Mouse (Mus musculus): ENCODE measurements around the gene Utp6. TPM values are rescaled to one million over a fixed set of nuclear protein-coding genes. Genes with fewer than 3 reads are reported as not detected.

Gene Utp6
- total RNA-seq, 2 experiments from 2014 or later, result 25.3 to 32.0 TPM

DNA sequence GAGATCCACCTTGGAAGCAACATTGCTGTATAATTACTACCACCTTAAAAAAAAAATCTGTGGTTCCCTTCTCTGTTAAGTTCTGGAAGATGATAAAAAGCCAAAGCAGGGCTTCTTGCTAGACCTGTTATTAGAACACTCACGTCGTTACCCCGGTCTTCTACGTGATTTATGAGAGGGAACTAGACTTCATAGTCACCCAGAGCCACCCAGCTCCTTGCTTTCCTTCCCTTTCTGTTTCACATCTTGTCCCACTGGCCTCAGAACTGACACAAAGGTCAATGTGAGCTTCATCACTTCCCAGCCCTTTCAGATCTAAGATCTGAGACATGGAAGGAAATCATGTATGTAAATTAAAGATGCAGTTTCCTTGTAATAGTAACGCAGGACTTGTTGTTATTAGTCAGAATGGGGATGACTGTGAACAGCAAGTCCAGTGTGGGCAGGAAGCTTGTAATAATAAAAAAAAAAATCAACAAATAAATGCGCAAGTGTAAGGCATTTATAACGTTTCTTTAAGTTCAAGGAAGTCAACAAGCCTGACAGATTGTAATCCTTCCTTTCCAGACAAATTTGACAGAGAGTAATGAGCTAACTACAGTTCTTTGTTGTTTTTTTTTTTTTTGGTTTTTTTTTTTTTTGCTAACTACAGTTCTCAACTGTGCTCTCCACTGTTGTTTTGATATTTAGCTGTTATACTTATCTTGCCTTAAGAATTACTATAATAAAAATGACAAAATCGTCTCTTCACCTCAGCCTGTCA, 1.2 kb upstream of the Utp6 start:
- no peak for DNase-seq (ENCODE audit: low spot score in 2 of 2)
- intact Hi-C loops (cut with DNase I), result no loop called here

DNA sequence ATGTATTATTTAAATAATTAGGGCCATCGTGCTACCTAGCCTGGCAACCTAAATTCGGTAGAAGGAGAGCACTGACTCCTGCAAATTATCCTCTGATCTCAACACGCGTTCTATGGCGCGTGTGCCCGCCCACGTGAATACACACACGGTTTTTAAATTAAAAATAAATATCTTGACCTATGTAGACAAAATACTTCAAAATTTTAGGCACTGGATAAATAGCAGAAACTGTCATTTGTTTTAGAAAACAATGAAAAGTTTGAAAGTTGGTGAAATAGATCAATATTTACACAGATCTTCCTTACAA, 640 bp upstream of the Utp6 start:
- intact Hi-C loops (cut with DNase I), result no loop called here
- DNase-seq (ENCODE audit: low spot score in 2 of 2), result no peak

DNA sequence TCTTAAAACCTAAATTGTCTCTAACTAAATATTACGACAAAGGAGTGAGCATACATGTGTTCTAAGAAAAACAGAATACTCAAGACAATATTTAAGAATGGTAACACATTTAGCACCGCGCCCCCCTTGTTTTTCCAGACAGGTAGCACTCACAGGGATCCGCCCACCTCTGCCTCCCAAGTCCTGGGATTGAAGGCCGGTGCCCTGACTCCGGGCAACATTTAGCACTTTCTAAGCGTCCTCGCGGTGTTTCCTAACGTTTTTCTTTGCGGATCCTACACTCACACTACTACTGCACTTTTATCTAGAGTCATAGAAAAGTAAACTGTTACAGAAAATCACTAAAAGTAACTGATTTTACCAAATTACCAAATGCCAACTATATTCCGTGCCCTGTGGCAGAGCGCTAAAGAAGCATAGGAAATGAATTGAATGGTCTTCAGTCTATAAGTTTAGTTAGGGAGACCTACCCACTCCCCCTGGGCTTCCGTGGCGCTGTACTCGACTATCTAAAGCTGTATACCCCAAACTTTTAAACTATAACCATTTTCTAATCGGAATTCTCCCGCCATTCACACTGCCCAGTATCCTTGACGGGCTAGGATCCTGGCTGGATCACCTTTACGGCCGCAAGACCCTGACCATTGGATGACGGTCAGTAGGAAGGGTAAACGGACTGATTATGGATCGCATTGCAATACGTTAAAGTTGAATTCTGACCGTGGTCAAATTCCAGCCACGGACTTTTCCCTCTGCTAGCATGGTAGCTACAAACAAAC, 655 bp downstream of the Utp6 start:
- intact Hi-C loops (cut with DNase I), result no loop called here
- DNase-seq (ENCODE audit: low spot score in 2 of 2), result no peak

DNA sequence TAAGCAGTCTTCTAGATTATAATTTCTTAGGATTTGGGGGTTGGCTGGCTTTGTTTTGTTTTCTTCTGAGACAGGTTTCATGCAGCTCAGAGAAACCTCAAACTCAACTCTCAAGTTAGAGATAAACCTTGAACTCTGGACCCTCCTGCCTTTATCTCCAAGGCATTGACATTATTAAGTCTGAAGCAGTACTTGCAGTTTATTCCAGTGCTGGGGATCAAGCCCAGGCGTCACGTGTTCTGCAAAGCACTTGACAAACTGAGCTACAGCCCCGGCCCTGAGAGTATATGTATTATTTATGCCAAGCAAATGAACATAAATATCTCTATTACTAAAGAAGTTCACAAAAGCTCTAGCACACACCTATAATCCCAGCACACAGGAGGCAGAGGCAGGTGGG, 14.9 kb downstream of the Utp6 start:
- intact Hi-C loops (cut with DNase I), result no loop called here
- DNase-seq (ENCODE audit: low spot score in 2 of 2), result no peak

DNA sequence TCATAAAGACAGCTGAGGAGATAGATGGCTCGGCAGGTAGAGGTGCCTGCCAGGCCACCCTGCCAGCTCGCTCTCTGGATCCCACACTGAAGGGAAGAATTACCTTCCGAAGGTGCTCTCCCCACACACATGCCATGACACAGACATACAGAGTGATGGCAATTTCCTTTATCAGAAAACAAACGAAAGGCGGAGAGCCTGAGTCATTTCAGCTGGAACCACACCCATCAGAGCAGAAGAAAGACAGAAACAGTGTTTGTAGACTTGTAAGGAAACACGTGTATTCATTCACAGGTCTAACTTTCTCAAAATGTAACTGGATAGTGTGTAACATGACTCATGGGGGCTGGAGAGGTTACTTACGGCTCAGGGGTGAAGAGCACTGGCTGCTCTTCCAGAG, 18.6 kb downstream of the Utp6 start:
- intact Hi-C loops (cut with DNase I), result no loop called here
- no peak for DNase-seq (ENCODE audit: low spot score in 2 of 2)

DNA sequence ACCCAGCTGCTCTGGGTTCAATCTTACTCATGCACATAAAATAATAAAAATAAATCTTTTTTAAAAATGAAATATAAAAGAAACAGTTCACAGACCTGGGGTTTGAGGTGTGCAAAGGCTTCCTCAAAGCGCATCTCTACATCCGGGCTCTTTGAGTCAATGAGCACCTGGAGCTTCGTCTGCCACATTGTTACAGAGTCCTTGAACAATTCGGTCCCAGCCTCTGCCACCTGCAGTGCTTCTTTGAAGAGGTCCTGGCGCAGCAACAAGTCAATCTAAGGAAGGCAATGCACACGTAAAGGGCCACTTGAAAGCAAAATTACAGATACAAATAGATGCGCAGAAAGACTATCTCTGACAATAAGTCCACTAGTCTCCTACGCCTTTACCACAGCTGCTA, 19.1 kb downstream of the Utp6 start:
- intact Hi-C loops (cut with DNase I), result no loop called here
- no peak for DNase-seq (ENCODE audit: low spot score in 2 of 2)

DNA sequence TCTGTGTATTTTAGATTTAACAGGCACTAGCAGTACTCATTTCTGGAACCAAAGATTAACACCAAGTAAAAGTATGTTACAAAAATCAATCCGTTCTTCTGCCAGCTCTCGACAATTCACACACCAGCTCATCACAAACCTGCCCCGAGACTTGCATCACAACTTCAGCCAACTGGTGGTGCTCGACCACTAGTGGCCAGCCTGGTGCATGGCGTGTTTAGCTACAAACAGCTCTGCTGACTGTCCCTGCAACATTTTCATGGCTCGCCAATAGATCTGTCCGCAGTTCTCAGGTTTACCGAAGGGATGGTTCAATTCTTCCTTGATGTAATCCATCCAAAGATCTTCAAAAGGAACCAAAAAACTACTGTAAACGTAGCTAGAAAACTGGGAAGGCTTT, 26.4 kb downstream of the Utp6 start:
- no peak for DNase-seq (ENCODE audit: low spot score in 2 of 2)
- intact Hi-C loops (cut with DNase I), result no loop called here

DNA sequence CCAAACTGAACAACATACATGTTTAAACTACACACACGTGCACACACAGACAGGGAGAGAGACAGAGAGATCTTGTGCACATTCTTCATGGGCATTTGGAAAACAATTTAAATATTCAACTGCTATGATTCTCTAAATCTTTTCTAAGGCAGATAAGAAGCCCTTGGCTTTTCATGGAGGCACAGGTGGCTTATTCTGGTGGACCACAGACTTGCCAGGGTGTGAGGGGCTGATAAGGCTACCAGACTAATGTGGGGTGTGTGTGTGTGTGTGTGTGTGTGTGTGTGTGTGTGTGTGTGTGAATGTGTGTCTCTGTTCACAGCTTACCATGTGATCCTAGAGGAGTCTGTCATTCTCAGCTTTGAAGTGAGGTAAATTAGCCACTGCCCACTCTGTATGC, 39.4 kb downstream of the Utp6 start:
- DNase-seq (ENCODE audit: low spot score in 2 of 2), result no peak
- intact Hi-C loops (cut with DNase I), result loop anchor here (5.0 kb wide), 1 partner anchor 295 kb away; no protein-coding TSS in a partner anchor

DNA sequence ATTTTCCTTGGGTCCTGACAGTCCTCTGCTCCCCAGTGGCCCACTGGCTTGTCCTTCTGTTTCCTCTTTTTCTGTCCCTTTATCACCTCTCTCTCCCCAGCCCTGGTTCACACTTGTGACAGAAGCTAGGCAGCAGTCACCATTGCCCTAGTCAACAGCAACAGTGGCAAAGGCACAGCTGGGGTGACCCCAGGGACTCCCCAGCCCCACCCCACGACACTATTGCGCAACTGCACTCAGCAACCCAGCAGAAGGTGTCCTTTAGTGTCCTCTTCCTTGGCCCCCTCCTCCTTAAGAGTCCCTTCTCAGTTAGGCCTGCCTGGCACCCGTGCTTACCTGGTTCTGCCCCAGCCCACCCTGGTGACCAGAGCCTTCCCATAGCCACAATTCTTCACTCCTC, 40.0 kb downstream of the Utp6 start:
- DNase-seq (ENCODE audit: low spot score in 2 of 2), result no peak
- intact Hi-C loops (cut with DNase I), result loop anchor here (5.0 kb wide), 1 partner anchor 295 kb away; no protein-coding TSS in a partner anchor

DNA sequence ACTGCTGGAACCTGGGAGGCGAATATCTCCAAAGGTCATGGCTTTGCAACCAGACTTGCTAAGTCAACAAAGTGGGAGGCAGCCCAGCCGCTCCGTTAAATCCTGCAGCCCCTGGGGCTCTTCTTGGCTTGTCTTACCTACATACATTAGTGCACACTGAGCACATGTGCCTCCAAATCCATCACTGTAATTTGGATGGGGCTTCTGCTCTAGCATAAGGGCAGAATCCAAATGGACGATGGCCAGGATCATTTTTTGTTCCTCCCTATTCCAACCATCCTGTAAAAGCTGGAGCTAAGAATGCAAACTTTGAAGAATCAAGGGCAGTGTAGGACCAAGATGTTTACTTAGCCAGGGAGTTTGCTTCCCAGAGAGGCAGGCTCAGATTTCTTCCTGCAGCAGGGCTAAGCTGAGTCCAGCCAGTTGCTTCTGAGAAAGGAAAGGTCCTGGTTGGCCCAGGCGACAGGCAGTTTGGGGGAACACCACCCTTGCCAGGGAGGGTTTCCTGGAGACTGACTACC, 41.6 kb downstream of the Utp6 start:
- DNase-seq (ENCODE audit: low spot score in 2 of 2), result no peak
- intact Hi-C loops (cut with DNase I), result loop anchor here (2.0 to 5.0 kb wide), 3 partner anchors 210 to 336 kb away; no protein-coding TSS in a partner anchor

DNA sequence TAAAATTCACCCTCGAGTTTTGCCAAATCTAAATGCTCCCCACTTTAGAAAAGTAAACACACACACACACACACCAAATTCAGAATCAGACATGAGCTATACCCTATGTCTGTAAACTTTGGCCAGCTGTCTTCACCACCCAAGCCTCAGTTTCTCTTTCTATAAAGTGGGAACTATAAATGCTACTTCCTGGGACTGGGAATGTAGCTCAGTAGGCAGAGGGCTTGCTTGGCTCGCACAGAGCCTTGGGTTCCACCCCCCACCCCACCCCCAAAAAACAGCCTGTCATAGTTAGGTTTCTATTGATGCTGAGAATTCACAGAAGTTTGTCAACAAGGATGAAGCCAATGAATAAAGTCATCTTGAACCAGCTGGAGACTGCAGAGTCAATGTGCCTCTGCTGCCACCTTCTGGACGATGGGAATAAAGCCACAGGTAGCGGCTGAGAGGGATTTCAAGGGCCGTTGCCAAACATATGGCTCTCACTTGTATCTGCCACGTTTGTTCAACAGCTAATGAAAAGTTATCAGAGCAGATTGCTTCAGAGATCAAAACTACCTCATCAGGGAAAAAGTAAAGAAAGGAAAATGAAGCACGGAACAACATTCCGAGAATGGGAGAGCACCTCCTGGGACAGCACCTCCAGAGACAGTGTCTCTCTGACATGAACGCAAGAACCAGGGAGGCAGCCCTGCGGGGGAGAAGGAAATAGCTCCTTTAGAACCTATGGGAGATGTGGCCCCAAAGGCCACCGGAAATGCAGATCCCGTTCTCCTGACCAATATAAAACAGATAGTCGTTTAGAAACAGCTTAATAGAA, 42.3 kb downstream of the Utp6 start:
- intact Hi-C loops (cut with DNase I), result loop anchor here (2.0 to 5.0 kb wide), 3 partner anchors 209 to 335 kb away; no protein-coding TSS in a partner anchor
- DNase-seq (ENCODE audit: low spot score in 2 of 2), result peak; percentile 83 to 87

DNA sequence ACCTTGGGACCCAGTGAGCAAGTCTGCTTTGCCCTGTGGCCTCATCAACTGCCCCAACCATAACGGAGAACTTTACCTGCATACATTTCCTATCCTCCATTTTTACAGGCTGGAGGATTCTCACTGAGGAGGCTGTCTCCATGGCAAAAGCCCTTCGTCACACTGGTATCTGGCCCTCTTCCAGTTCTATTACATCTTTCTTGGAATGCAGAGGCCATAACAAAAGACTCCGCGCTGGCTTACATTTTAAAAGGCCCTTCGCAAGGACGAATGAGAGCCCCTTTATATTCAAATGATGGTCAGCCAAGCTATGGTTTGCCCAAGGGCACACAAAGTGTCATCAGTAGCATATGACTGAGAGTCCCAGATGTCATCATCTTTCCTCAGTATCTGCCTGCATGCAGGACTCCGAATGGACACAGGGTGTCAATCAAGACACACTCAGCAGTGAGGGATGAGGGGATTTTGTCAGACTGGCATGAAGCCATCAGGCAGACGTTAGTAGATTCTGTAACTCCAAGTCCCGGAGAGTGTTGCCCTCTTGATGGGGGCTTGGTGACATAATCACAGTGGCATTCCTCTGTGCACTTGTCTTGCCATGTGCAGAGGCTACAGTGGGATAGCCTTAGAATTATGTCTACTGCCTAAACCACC, 46.4 kb downstream of the Utp6 start:
- intact Hi-C loops (cut with DNase I), result no loop called here
- DNase-seq (ENCODE audit: low spot score in 2 of 2), result no peak

DNA sequence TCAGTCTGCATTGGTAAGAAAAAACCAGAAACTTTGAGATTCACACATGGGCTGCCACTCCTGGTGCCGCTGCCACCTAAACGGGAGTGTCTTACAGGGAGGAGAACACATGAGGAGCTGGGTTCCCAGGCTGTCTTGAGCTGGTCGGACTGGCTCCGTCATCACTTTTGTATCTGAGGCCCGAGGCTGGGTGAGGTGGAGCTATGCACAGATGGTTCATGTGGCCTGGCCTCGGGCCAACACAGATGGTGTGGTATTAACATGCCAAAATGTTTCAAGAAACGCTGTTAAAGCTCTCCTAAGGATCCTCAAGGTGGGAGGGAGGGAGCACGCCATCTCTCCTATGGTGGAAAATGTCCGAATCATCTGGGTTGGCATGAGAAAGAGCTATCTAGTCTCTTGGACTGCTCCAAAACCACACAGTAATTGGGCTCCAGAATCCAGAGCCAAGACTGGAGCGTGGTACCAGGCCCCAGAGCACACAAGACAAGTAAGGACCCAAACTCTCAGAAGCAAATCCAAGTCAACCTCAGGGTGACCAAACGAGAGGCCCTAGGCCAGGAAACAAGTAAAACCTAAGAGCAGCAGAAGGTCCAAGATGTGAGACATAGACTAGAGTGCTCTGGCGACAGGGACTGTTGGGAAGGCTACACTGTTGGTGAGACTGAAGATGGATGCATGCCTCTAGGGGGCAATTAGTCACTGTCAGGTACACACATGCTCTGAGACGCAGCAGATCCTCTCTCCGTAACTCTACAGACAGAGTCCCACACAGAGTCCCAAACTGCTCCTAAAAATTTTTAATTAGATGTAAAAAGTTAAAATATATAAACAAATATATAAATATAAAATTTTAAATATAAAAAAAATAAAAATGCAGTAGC, 53.3 kb downstream of the Utp6 start:
- peak; percentile 16 to 51 for DNase-seq (ENCODE audit: low spot score in 2 of 2)
- intact Hi-C loops (cut with DNase I), result no loop called here

DNA sequence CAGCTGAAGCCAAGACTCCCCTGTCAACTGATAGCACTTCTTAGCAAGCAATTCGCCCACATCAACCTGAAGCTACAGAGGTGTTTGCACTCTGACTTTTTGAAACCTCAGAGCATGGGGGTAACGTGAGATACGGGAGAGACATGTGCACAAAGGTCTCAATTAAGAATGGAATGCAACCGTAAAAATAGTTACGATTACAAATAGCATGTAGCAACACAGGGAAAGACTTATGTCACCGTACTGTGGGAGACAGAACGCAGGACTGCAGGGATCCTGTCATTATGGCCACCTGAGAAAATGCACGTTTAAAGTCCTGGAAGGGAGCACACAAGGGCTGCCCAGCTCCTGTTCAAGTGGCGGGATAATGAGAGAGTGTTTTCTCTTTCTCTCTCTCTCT, 55.3 kb downstream of the Utp6 start:
- intact Hi-C loops (cut with DNase I), result no loop called here
- no peak for DNase-seq (ENCODE audit: low spot score in 2 of 2)

DNA sequence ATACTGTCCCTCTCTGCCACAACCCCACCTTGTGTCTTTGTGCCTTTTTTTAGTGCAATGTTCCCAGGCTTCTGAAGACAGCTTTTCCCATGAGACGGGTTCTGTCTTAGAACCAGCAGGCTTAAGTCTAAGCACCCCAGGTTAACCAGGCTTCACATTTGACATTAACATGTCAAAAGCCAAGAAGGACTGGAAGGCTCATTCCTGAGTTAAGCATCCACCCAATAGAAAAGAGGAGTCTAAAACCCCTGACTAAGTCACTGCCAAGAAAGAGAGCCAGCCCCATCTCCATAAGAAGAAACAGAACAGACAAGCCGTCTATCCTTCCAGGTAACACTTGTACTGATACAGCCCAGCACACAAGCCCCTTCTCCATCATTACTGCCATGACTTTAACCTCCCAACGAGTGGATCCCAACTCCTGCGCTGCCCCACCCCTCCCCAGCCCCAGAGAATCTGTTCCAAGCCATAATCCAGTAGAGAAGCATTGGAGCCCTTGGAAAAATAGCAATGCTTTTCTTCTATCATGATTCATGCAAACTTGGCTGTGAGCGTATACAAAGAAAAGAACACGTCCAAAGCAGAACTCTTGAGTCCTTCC, 59.2 kb downstream of the Utp6 start:
- intact Hi-C loops (cut with DNase I), result no loop called here
- no peak for DNase-seq (ENCODE audit: low spot score in 2 of 2)

DNA sequence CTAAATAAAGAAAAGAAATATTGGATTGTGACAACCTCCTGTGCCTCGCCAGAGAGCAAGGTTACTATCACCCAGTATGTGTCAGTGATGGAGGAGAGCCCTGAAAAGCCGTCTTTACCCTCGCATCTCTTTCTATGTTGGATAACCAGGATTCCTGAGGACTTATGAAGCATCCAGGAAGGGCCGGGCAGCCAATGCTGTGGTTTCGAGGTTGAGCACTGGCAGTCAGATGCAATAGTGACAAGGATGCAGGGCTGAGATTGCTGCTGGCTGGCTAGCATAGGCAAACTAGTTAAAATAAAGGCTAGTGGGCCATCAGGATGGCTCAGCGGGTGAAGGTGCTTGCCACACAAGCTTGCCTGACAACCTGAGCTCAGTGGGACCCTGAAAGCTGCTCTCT, 61.0 kb downstream of the Utp6 start:
- intact Hi-C loops (cut with DNase I), result no loop called here
- DNase-seq (ENCODE audit: low spot score in 2 of 2), result no peak

DNA sequence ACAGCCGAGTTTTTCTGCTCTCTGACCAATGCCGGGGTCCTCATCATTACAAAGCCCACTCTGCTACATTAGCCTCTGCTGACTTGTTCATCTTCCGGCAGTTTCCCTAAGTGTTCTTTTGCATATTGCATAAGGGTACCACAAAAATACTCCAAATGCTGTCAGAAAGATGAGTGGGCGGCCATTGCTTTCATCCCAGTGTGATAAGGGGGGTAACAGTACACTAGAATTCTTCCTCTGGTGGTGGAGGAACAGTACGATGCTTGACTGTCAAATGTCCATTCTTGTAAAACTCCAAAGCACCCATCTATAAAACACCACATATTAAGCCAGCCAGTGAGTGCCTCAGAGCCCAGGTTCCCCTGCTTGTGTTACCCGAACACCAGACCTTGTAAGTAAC, 69.9 kb downstream of the Utp6 start:
- DNase-seq (ENCODE audit: low spot score in 2 of 2), result peak; percentile 27 to 80
- intact Hi-C loops (cut with DNase I), result loop anchor here (5.0 kb wide), 1 partner anchor 85 kb away; no protein-coding TSS in a partner anchor

DNA sequence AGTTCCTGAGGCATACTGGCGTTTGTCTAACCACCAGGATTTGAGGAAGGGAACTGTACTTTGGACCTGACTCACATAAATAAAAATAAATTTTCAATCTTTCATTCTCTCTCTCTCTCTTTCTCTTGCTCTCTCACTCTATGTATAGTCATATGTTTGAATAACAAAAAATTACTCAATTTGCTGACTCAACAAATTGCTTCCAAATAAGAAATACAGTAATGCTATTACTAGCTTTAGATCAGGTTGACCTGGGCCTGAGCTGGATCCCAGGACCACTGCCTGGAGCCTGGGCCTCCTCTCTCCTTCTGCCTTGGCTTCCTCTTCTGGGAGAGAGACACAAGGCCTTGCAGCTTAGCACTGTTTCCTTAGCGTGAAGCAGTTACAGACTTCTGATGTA, 71.4 kb downstream of the Utp6 start:
- intact Hi-C loops (cut with DNase I), result loop anchor here (5.0 kb wide), 1 partner anchor 84 kb away; no protein-coding TSS in a partner anchor
- no peak for DNase-seq (ENCODE audit: low spot score in 2 of 2)
